Mouse (Mus musculus) limb, embryonic 12.5 days (tissue): Measurements from ENCODE around the gene Grifin. TPM values are rescaled to one million over a fixed set of nuclear protein-coding genes. Genes with fewer than 3 reads are reported as not detected.

Experiments used
- ATAC-seq: fragments of 200-750 bp; cut with Nextera tagmentation; 2 replicates; pipeline ENCODE4 v1.8.0; 2017; ENCODE audit warnings: low read depth, moderate TSS enrichment; ENCODE audit not compliant: insufficient number of reproducible peaks, insufficient read depth, low FRiP score, low TSS enrichment
- H3K27ac ChIP-seq: fragments of 300-500 bp; sonication (generic); 2 replicates; pipeline ENCODE4 v1.5.1; 2016; ENCODE audit warnings: mild to moderate bottlenecking, moderate library complexity
- H3K27me3 ChIP-seq: fragments of 300-500 bp; sonication (generic); 2 replicates; pipeline ENCODE4 v1.6.1; 2016; ENCODE audit warnings: mild to moderate bottlenecking, moderate library complexity
- H3K36me3 ChIP-seq: fragments of 300-500 bp; sonication (generic); 2 replicates; pipeline ENCODE4 v1.6.1; 2016; ENCODE audit warnings: mild to moderate bottlenecking, moderate library complexity
- H3K4me1 ChIP-seq: fragments of 300-500 bp; sonication (generic); replicated peaks from 2 replicates; pipeline ENCODE4 v1.6.1; 2016
- H3K4me2 ChIP-seq: fragments of 300-500 bp; sonication (generic); 2 replicates; pipeline ENCODE4 v1.6.1; 2016; ENCODE audit warnings: mild to moderate bottlenecking, moderate library complexity
- H3K4me3 ChIP-seq: fragments of 300-500 bp; sonication (generic); replicated peaks from 2 replicates; pipeline ENCODE4 v1.5.1; 2016; ENCODE audit warnings: mild to moderate bottlenecking
- H3K9ac ChIP-seq: fragments of 300-500 bp; sonication (generic); replicated peaks from 2 replicates; pipeline ENCODE4 v1.6.1; 2016; ENCODE audit warnings: mild to moderate bottlenecking, moderate library complexity
- H3K9me3 ChIP-seq: fragments of 300-500 bp; sonication (generic); 2 replicates; pipeline ENCODE4 v1.6.1; 2016; ENCODE audit warnings: mild to moderate bottlenecking, moderate library complexity
- WGBS: fragments of 180-500 bp; shearing (Covaris S2); methylation state at CpG from one replicate; pipeline ENCODE4 v1.1.7; 2016; 5-methylcytosine and 5-hydroxymethylcytosine counted together
- polyA plus RNA-seq: library from polyadenylated mRNA; unstranded; fragments of >200 nt; fragmentation: Nextera tagmentation; extraction: Ambion mirVana; gene quantifications from 2 replicates; pipeline ENCODE4 v1.2.1, GENCODE M21; 2016

The Grifin gene
- 0.36 TPM in 1 of 2 replicates, not detected in the other for polyA plus RNA-seq

DNA sequence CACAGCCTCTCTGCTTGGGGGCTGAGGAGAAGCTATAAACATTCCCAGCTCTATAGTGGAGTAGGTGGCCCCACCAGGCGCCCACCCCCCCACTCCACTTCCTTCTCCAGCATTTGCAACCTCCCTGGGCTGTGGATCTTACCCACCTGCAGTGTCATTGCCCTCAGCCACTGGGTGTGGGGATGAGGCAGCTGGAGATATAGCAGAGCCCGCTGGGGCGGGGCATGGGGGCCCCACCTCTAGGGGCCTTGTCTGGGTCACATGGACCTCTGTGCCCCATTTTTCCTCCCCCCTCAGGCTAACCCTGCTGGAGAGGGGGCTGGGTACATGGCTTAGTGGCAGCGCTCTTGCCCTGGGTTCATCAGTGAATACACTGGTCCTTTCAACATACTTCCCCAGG lies at the start of gene Grifin:
Gene Grifin (minus strand): TSS at position 176 of the 400 bp plus-strand sequence.
- H3K4me1 ChIP-seq = peaks cover 35% of the 10 kb centered on the region
- no peaks in the 10 kb centered on the region; the same call in 1 of the 2 replicates for H3K27me3 ChIP-seq
- no peaks in the 10 kb centered on the region for H3K9me3 ChIP-seq
- no peak for ATAC-seq
- H3K9ac ChIP-seq = no peak within 1 kb of the TSS
- no peaks in the 10 kb centered on the region for H3K36me3 ChIP-seq
- no peak within 1 kb of the TSS for H3K4me3 ChIP-seq
- 0 out of 2 replicates have a peak within 1 kb of the TSS, but pooled peaks have one; percentile 4 for H3K27ac ChIP-seq
- WGBS = 70% methylated on average over 4 of the region's 4 CpGs
- no peak within 1 kb of the TSS for H3K4me2 ChIP-seq

- Histone ChIP-seq H3K36me3 (peaks cover 7% of the 10 kb centered on the region; the same call in 1 of the 2 replicates), H3K27ac (no peak overlapping the region), H3K4me1 (peaks cover 41% of the 10 kb centered on the region), H3K9me3 (no peaks in the 10 kb centered on the region), H3K9ac (no peak overlapping the region), H3K4me3 (no peak overlapping the region), H3K4me2 (no peak overlapping the region), H3K27me3 (peaks cover 41% of the 10 kb centered on the region)
- 93% methylated on average over 10 of the region's 10 CpGs for WGBS
- ATAC-seq = no peak
These were observed 49.3 kb upstream of the Grifin start for GRCm38 (mm10) chr5:140614141-140614540.

GRCm38 (mm10) chr5:140612191-140612590 lies 47.3 kb upstream of the Grifin start:
- 0 out of 2 replicates have a peak overlapping the region, but pooled peaks have one; percentile 53 for H3K4me3 ChIP-seq
- no peak overlapping the region for H3K27ac ChIP-seq
- H3K9ac ChIP-seq = peak overlapping the region; percentile 51
- ATAC-seq = no peak
- H3K36me3 ChIP-seq = peaks cover 7% of the 10 kb centered on the region; the same call in 1 of the 2 replicates
- WGBS = 62% methylated on average over 18 of the region's 18 CpGs
- peaks cover 60% of the 10 kb centered on the region for H3K27me3 ChIP-seq
- peak overlapping the region; percentile 84; the same call in 1 of the 2 replicates for H3K4me2 ChIP-seq
- peaks cover 60% of the 10 kb centered on the region for H3K4me1 ChIP-seq
- H3K9me3 ChIP-seq = no peaks in the 10 kb centered on the region

DNA sequence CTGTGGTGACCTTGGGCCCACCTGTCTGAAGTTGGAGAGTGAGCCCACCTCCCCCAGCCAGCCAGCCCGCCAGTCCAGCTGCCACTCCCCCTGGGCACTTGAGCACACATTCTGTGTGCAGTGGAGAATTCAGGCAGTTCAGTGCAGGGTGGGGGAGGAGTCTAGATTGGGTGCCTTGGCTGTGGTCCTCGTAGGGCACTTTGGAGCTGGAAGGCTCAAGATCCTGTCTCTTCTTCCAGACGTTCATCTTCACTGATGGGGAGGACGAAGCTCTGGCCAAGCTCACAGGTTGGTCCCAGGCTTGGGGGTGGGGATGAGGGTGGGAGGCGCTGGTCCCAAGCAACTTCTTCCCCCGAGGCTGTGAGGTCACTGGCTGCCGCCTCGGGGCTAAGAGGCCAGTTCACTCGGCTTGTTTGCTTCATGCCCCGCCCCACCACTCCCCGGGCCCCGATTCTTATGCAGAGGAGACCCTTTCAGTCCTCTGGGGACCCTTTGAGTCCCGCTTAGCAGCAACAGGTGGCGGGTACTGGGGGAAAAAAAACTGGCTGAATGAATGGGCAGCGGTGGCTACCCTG lies 46.8 kb upstream of the Grifin start:
- 16% methylated on average over 15 of the region's 15 CpGs for WGBS
- Histone ChIP-seq H3K27ac (peak overlapping the region; percentile 75; the same call in 1 of the 2 replicates), H3K9ac (peak overlapping the region; percentile 51), H3K9me3 (no peaks in the 10 kb centered on the region), H3K4me1 (peaks cover 65% of the 10 kb centered on the region), H3K27me3 (peaks cover 65% of the 10 kb centered on the region), H3K36me3 (peaks cover 7% of the 10 kb centered on the region; the same call in 1 of the 2 replicates), H3K4me3 (peak overlapping the region; percentile 53; the same call in 1 of the 2 replicates), H3K4me2 (peak overlapping the region; percentile 84)
- no peak for ATAC-seq

DNA sequence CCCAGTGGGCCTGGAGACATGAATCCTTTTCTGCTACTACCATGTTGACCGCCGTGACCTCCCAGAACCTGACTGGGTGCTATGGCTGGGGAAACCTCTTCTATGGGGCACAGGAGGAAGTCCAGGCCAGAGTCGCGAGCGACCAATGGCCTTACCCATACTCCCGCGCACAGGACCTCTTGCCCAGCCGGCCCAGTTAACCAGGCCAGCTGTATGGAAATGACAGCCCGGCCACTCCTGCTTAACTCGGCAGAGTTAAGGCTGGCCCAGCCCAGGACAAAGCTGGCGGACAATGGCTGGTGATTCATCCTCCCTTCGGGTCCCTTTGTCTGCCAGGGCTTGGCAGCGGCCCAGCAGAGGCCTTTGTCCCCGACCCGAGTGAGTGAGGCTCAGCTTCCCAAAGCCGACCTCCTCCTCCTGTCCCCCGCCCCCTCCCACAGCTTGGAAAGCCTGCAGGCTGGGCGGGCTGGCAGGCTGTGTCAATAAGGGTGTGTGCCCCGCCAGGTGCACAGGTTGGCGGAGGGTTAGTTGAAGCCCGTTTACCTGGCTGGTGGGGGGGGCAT lies 46.2 kb upstream of the Grifin start:
- Histone ChIP-seq H3K4me1 (peaks cover 66% of the 10 kb centered on the region), H3K9ac (peak overlapping the region; percentile 50)
- WGBS = 11% methylated on average over 21 of the region's 21 CpGs

DNA sequence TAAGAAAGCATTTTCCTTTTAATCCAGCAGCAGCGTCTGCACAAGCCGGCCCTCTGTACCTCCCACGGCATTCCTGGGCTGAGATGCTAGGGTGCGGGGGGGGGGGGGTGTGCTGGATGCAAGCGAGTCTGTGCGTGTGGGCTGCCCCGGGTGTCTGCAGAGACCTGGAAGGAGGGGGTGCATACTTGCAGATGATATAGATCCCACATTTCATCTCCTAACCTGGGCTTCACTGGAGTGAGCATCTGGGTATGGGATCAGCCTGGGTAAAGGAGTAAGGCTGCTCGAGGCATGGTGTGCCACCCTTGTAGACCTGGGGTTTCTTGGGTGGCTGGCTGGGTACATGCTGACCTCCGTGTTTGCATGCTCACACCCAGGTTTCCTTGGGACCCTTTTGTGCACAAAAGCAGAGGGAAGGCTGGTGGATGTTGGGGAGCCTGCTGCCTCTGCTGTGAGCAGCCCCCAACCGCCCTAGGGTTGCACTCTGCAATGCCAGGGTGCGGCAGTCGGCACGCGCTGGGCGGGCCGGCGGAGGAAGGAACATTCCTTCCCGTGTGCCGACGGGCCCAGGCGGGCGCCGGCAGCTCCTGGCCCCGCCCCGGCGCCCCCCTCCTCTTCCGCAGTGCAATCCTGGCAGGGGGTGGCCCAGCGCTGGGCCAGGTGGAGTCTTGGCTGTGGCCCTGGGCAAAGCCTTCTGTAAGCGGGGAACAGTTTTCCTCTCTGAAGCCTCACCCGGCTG lies 45.6 kb upstream of the Grifin start:
- Histone ChIP-seq H3K9me3 (no peaks in the 10 kb centered on the region), H3K4me3 (peak overlapping the region; percentile 53), H3K4me1 (peaks cover 72% of the 10 kb centered on the region), H3K27ac (peak overlapping the region; percentile 75), H3K4me2 (peak overlapping the region; percentile 84), H3K27me3 (peaks cover 78% of the 10 kb centered on the region), H3K9ac (peak overlapping the region; percentile 50), H3K36me3 (peaks cover 7% of the 10 kb centered on the region; the same call in 1 of the 2 replicates)
- ATAC-seq = no peak; the same call in 1 of the 2 replicates
- WGBS = under 1% methylated on average over 30 of the region's 30 CpGs

More for the DNA sequence above, 46.2 kb upstream of the Grifin start:
- peak overlapping the region; percentile 75 for H3K27ac ChIP-seq
- H3K4me2 ChIP-seq = peak overlapping the region; percentile 84
- H3K36me3 ChIP-seq = peaks cover 7% of the 10 kb centered on the region; the same call in 1 of the 2 replicates
- H3K27me3 ChIP-seq = peaks cover 71% of the 10 kb centered on the region
- H3K9me3 ChIP-seq = no peaks in the 10 kb centered on the region
- peak overlapping the region; percentile 53 for H3K4me3 ChIP-seq
- no peak; the same call in 1 of the 2 replicates for ATAC-seq

- peaks cover 79% of the 10 kb centered on the region for H3K4me1 ChIP-seq
- peaks cover 6% of the 10 kb centered on the region; the same call in 1 of the 2 replicates for H3K36me3 ChIP-seq
- H3K9ac ChIP-seq = peak overlapping the region; percentile 50
- peaks cover 85% of the 10 kb centered on the region for H3K27me3 ChIP-seq
- no peaks in the 10 kb centered on the region for H3K9me3 ChIP-seq
- peak overlapping the region; percentile 75; the same call in 1 of the 2 replicates for H3K27ac ChIP-seq
- WGBS = 20% methylated on average over 13 of the region's 13 CpGs
- peak overlapping the region; percentile 84 for H3K4me2 ChIP-seq
- H3K4me3 ChIP-seq = peak overlapping the region; percentile 53
- ATAC-seq = no peak
These were observed 44.8 kb upstream of the Grifin start for GRCm38 (mm10) chr5:140609511-140610272.

GRCm38 (mm10) chr5:140608634-140609015 lies 43.8 kb upstream of the Grifin start:
- Histone ChIP-seq H3K27ac (peak overlapping the region; percentile 53), H3K4me1 (peaks cover 84% of the 10 kb centered on the region), H3K9me3 (no peaks in the 10 kb centered on the region), H3K4me3 (peak overlapping the region; percentile 53), H3K4me2 (peak overlapping the region; percentile 84), H3K36me3 (no peaks in the 10 kb centered on the region; the same call in 1 of the 2 replicates), H3K9ac (peak overlapping the region; percentile 64), H3K27me3 (peaks cover 91% of the 10 kb centered on the region)
- ATAC-seq = no peak
- WGBS = 2% methylated on average over 16 of the region's 16 CpGs

- peak overlapping the region; percentile 53 for H3K4me3 ChIP-seq
- peaks cover 84% of the 10 kb centered on the region for H3K4me1 ChIP-seq
- H3K9me3 ChIP-seq = no peaks in the 10 kb centered on the region
- peak overlapping the region; percentile 64 for H3K9ac ChIP-seq
- ATAC-seq = no peak
- H3K27me3 ChIP-seq = peaks cover 89% of the 10 kb centered on the region
- WGBS = 1% methylated on average over 17 of the region's 17 CpGs
- H3K36me3 ChIP-seq = no peaks in the 10 kb centered on the region; the same call in 1 of the 2 replicates
- H3K27ac ChIP-seq = peak overlapping the region; percentile 53
- H3K4me2 ChIP-seq = peak overlapping the region; percentile 84
These were observed 43.2 kb upstream of the Grifin start for GRCm38 (mm10) chr5:140607836-140608633.
